Mouse (Mus musculus): Measurements from ENCODE around the gene Tlcd2.
"Not testable (repeated sequence)": the region's sequence is repeated elsewhere in the genome, so short reads cannot be mapped to it uniquely, and the experiment has no call there.

Gene Tlcd2

GRCm38 (mm10) chr11:75449695-75450094 lies 11.8 kb upstream of the Tlcd2 start:
- DNase-seq (ENCODE audit: low spot score in 2 of 2), result peak; percentile 70 to 73

GRCm38 (mm10) chr11:75450304-75450908 lies 11.1 kb upstream of the Tlcd2 start:
- no peak for DNase-seq (ENCODE audit: low spot score in 2 of 2)

GRCm38 (mm10) chr11:75450936-75451335 lies 10.6 kb upstream of the Tlcd2 start:
- no peak for DNase-seq (ENCODE audit: low spot score in 2 of 2)

GRCm38 (mm10) chr11:75452081-75452480 lies 9.4 kb upstream of the Tlcd2 start:
- DNase-seq (ENCODE audit: low spot score in 2 of 2), result no peak

- no peak for DNase-seq (ENCODE audit: low spot score in 2 of 2)
Observed at GRCm38 (mm10) chr11:75452812-75453557, 8.5 kb upstream of the Tlcd2 start.

GRCm38 (mm10) chr11:75453991-75454930 lies 7.3 kb upstream of the Tlcd2 start, which contains the start of gene Wdr81:
Wdr81 (minus strand) TSS chr11:75454717.
- peak; percentile 70 to 80 for DNase-seq (ENCODE audit: low spot score in 2 of 2)

GRCm38 (mm10) chr11:75455041-75455736 lies 6.3 kb upstream of the Tlcd2 start:
- DNase-seq (ENCODE audit: low spot score in 2 of 2), result peak in 1 of 2 experiments; percentile 20

- DNase-seq (ENCODE audit: low spot score in 2 of 2), result not testable (repeated sequence)
Observed at GRCm38 (mm10) chr11:75455971-75456370, 5.5 kb upstream of the Tlcd2 start.

- DNase-seq (ENCODE audit: low spot score in 2 of 2), result no peak
Observed at GRCm38 (mm10) chr11:75456440-75456871, 5.1 kb upstream of the Tlcd2 start.

GRCm38 (mm10) chr11:75458169-75458568 lies 3.3 kb upstream of the Tlcd2 start:
- peak in 1 of 2 experiments; percentile 52 for DNase-seq (ENCODE audit: low spot score in 2 of 2)

- DNase-seq (ENCODE audit: low spot score in 2 of 2), result no peak
Observed at GRCm38 (mm10) chr11:75458628-75459041, 2.9 kb upstream of the Tlcd2 start.

- DNase-seq (ENCODE audit: low spot score in 2 of 2), result no peak
Observed at GRCm38 (mm10) chr11:75459141-75459711, 2.3 kb upstream of the Tlcd2 start.

- no peak for DNase-seq (ENCODE audit: low spot score in 2 of 2)
Observed at GRCm38 (mm10) chr11:75459751-75460102, 1.8 kb upstream of the Tlcd2 start.

GRCm38 (mm10) chr11:75460103-75460843 lies 1.2 kb upstream of the Tlcd2 start:
- DNase-seq (ENCODE audit: low spot score in 2 of 2), result peak; percentile 75 to 83

- DNase-seq (ENCODE audit: low spot score in 2 of 2), result no peak
Observed at GRCm38 (mm10) chr11:75461743-75462252, 283 bp downstream of the Tlcd2 start.

GRCm38 (mm10) chr11:75462253-75462783 lies 803 bp downstream of the Tlcd2 start:
- peak; percentile 48 to 49 for DNase-seq (ENCODE audit: low spot score in 2 of 2)

GRCm38 (mm10) chr11:75462865-75463336 lies 1.4 kb downstream of the Tlcd2 start:
- peak; percentile 59 to 63 for DNase-seq (ENCODE audit: low spot score in 2 of 2)

- no peak for DNase-seq (ENCODE audit: low spot score in 2 of 2)
Observed at GRCm38 (mm10) chr11:75463624-75464023, 2.1 kb downstream of the Tlcd2 start.

- DNase-seq (ENCODE audit: low spot score in 2 of 2), result no peak
Observed at GRCm38 (mm10) chr11:75464417-75464816, 2.9 kb downstream of the Tlcd2 start.

- no peak for DNase-seq (ENCODE audit: low spot score in 2 of 2)
Observed at GRCm38 (mm10) chr11:75465051-75465450, 3.5 kb downstream of the Tlcd2 start.

Data from spleen, postnatal 14 days (tissue).